Mouse (Mus musculus) MEL (cell line): ENCODE data around the gene Dlx1.
A peak's percentile ranks its signal among the peaks of the same experiment; 100 is the strongest.

Experiments used
- BHLHE40 ChIP-seq: IDR thresholded peaks from 2 replicates; pipeline ENCODE4 v1.6.1; 2012; ENCODE audit warnings: low read depth, mild to moderate bottlenecking, inconsistent platforms, low read length, improper control_type of control experiment, borderline replicate concordance
- CTCF ChIP-seq, 3 experiments: IDR thresholded peaks in 2 of 3; conservative IDR thresholded peaks in 1 of 3; 2 replicates each; pipeline ENCODE4 v1.5.1; 2011 to 2012; ENCODE audit warnings: low read length in 3 of 3, low read depth in 2 of 3, mild to moderate bottlenecking in 2 of 3, improper control_type of control experiment in 1 of 3, inconsistent platforms in 1 of 3, mixed read lengths in 1 of 3, moderate library complexity in 1 of 3; ENCODE audit not compliant: control insufficient read depth in 1 of 3, insufficient read depth in 1 of 3, poor library complexity in 1 of 3, severe bottlenecking in 1 of 3
- E2F4 ChIP-seq: IDR thresholded peaks from 2 replicates; pipeline ENCODE4 v1.6.1; 2011; ENCODE audit warnings: low read depth, low read length, improper control_type of control experiment, borderline replicate concordance
- EP300 ChIP-seq, 2 experiments: IDR thresholded peaks; 2 replicates each; pipeline ENCODE4 v1.6.1; 2011; ENCODE audit warnings: improper control_type of control experiment in 2 of 2, low read length in 2 of 2, low read depth in 1 of 2, mild to moderate bottlenecking in 1 of 2
- HCFC1 ChIP-seq: IDR thresholded peaks from 2 replicates; pipeline ENCODE4 v1.6.1; 2012; ENCODE audit warnings: low read depth, mild to moderate bottlenecking, inconsistent platforms, low read length, improper control_type of control experiment, moderate library complexity
- KAT2A ChIP-seq: conservative IDR thresholded peaks from 2 replicates; pipeline ENCODE4 v1.6.1; 2012; ENCODE audit warnings: low read depth, low read length, improper control_type of control experiment, inconsistent platforms
- MAX ChIP-seq: IDR thresholded peaks from 2 replicates; pipeline ENCODE4 v1.6.1; 2011; ENCODE audit warnings: low read length, improper control_type of control experiment
- MAZ ChIP-seq: IDR thresholded peaks from 2 replicates; pipeline ENCODE4 v1.6.1; 2012; ENCODE audit warnings: low read depth, mild to moderate bottlenecking, inconsistent platforms, low read length, improper control_type of control experiment
- USF1 ChIP-seq: IDR thresholded peaks from 2 replicates; pipeline ENCODE4 v1.6.1; 2014; ENCODE audit warnings: low read depth, mild to moderate bottlenecking, inconsistent platforms, low read length, improper control_type of control experiment, moderate library complexity
- ZC3H11A ChIP-seq: IDR thresholded peaks from 2 replicates; pipeline ENCODE4 v1.6.1; 2012; ENCODE audit warnings: low read depth, mild to moderate bottlenecking, inconsistent platforms, low read length, improper control_type of control experiment
- ZMIZ1 ChIP-seq: IDR thresholded peaks from 2 replicates; pipeline ENCODE4 v1.6.1; 2012; ENCODE audit warnings: low read depth, mild to moderate bottlenecking, inconsistent platforms, low read length, improper control_type of control experiment, moderate library complexity
- ZNF384 ChIP-seq: IDR thresholded peaks from 2 replicates; pipeline ENCODE4 v1.6.1; 2012; ENCODE audit warnings: low read depth, mild to moderate bottlenecking, inconsistent platforms, low read length, improper control_type of control experiment

- no peak for TF ChIP-seq USF1
- TF ChIP-seq KAT2A: no peak
- TF ChIP-seq ZC3H11A: 0 out of 2 replicates have a peak, but pooled peaks have one; percentile 9
- TF ChIP-seq CTCF (IDR thresholded peaks at IDR 0.05 in 2 of 3, conservative IDR thresholded peaks at IDR 0.05 in 1 of 3; ENCODE audit: control insufficient read depth in 1 of 3, insufficient read depth in 1 of 3, low read depth in 2 of 3, low read length in 3 of 3, poor library complexity in 1 of 3, severe bottlenecking in 1 of 3): peak; percentile 24 to 42 (median 42)
- no peak for TF ChIP-seq ZMIZ1
- TF ChIP-seq BHLHE40: no peak
- no peak for TF ChIP-seq MAZ
- no peak for TF ChIP-seq ZNF384
- no peak for TF ChIP-seq MAX
- TF ChIP-seq E2F4: no peak
- no peak for TF ChIP-seq HCFC1
- no peak for TF ChIP-seq EP300 (IDR thresholded peaks at IDR 0.05; ENCODE audit: low read depth in 1 of 2, low read length in 2 of 2)
Measured at GRCm38 (mm10) chr2:71556071-71556470, 28.2 kb downstream of the Dlx1 start.
